Mouse (Mus musculus): ENCODE measurements around the gene Fam111a. TPM values are rescaled to one million over a fixed set of nuclear protein-coding genes. Genes with fewer than 3 reads are reported as not detected.

Fam111a gene
- polyA plus RNA-seq, 1 experiment from 2014 or later, result 9.5 TPM

DNA sequence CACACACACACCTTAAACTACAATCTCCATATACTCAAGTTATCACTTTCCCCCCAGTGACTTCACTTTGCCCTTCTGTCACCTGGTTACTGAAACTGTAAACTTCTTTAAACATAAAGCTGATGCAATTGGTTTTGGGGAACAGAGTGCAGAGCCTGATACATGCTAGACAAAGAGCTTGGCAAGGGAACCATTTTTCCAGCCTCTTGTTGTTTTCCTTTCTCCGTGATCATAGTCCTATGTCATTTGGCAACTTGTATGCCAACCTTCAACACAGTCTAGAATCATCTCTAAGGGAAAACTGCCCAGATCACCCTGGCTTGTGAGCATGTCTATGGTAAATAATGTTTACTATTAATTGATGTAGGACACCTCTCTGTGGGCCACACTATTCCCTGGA is 92.5 kb downstream of the Fam111a start:
- 87% methylated on average over 1 of the region's 1 CpGs for WGBS
- no peak overlapping the region for H3K27ac ChIP-seq
- H3K9me3 ChIP-seq, result no peaks in the 10 kb centered on the region
- no peak for ATAC-seq
- no peak overlapping the region for H3K9ac ChIP-seq (replicated peaks)
- no peak overlapping the region for H3K4me2 ChIP-seq (replicated peaks)
- H3K4me3 ChIP-seq (replicated peaks), result no peak overlapping the region
- no peaks in the 10 kb centered on the region for H3K27me3 ChIP-seq
- H3K36me3 ChIP-seq, result no peaks in the 10 kb centered on the region
- no peaks in the 10 kb centered on the region for H3K4me1 ChIP-seq (replicated peaks)

Other genes starting within 250 kb of the Fam111a start
- not detected in 2 replicates for gene Olfr1436, start 246.6 kb upstream of the Fam111a start, polyA plus RNA-seq (2015; fragmentation: Nextera tagmentation; extraction: Ambion mirVana)
- gene Olfr1437, start 220.6 kb upstream of the Fam111a start, polyA plus RNA-seq (2015; fragmentation: Nextera tagmentation; extraction: Ambion mirVana), result not detected in 2 replicates
- gene Olfr1438-ps1, start 209.8 kb upstream of the Fam111a start, polyA plus RNA-seq (2015; fragmentation: Nextera tagmentation; extraction: Ambion mirVana), result not detected in 2 replicates
- not detected in 2 replicates for gene Olfr1440, start 158.5 kb upstream of the Fam111a start, polyA plus RNA-seq (2015; fragmentation: Nextera tagmentation; extraction: Ambion mirVana)
- not detected in 2 replicates for gene Olfr1441, start 128.3 kb upstream of the Fam111a start, polyA plus RNA-seq (2015; fragmentation: Nextera tagmentation; extraction: Ambion mirVana)
- gene Pfpl, start 117.8 kb upstream of the Fam111a start, polyA plus RNA-seq (2015; fragmentation: Nextera tagmentation; extraction: Ambion mirVana), result not detected in 2 replicates
- gene Mpeg1, start 85.0 kb upstream of the Fam111a start, polyA plus RNA-seq (2015; fragmentation: Nextera tagmentation; extraction: Ambion mirVana), result 0.54 and 0.57 TPM in 2 replicates
- gene Dtx4, start 44.3 kb upstream of the Fam111a start, polyA plus RNA-seq (2015; fragmentation: Nextera tagmentation; extraction: Ambion mirVana), result 36.6 and 40.7 TPM in 2 replicates
- gene Gm4952, start 54.2 kb downstream of the Fam111a start, polyA plus RNA-seq (2015; fragmentation: Nextera tagmentation; extraction: Ambion mirVana), result not detected in 2 replicates
- not detected in 2 replicates for gene Glyat, start 87.6 kb downstream of the Fam111a start, polyA plus RNA-seq (2015; fragmentation: Nextera tagmentation; extraction: Ambion mirVana)
- not detected in 2 replicates for gene Olfr1442, start 124.7 kb downstream of the Fam111a start, polyA plus RNA-seq (2015; fragmentation: Nextera tagmentation; extraction: Ambion mirVana)
- not detected in 2 replicates for gene Olfr1443, start 132.4 kb downstream of the Fam111a start, polyA plus RNA-seq (2015; fragmentation: Nextera tagmentation; extraction: Ambion mirVana)
- not detected in 2 replicates for gene Keg1, start 150.0 kb downstream of the Fam111a start, polyA plus RNA-seq (2015; fragmentation: Nextera tagmentation; extraction: Ambion mirVana)
- 2.0 and 3.1 TPM in 2 replicates for gene Cntf, start 219.9 kb downstream of the Fam111a start, polyA plus RNA-seq (2015; fragmentation: Nextera tagmentation; extraction: Ambion mirVana)